Mouse (Mus musculus) monocyte, adult 5-6 weeks (primary cell): ENCODE data around the gene Ces1b. TPM values are rescaled to one million over a fixed set of nuclear protein-coding genes. Genes with fewer than 3 reads are reported as not detected.

Experiments
- ATAC-seq: fragments of 153-309, 156-312 bp; replicated peaks from 2 replicates; pipeline ENCODE4 v1.8.0; 2017; ENCODE audit warnings: mild to moderate bottlenecking; ENCODE audit not compliant: low TSS enrichment, insufficient number of reproducible peaks, severe bottlenecking, poor library complexity, low FRiP score
- total RNA-seq: library from RNA; stranded (forward); fragments of 200-1000, 200-491, 200-594 nt; gene quantifications from 3 replicates; pipeline ENCODE4 v1.2.3, GENCODE M21; 2017

The Ces1b gene
- total RNA-seq, 1 experiment from 2014 or later = not detected

DNA sequence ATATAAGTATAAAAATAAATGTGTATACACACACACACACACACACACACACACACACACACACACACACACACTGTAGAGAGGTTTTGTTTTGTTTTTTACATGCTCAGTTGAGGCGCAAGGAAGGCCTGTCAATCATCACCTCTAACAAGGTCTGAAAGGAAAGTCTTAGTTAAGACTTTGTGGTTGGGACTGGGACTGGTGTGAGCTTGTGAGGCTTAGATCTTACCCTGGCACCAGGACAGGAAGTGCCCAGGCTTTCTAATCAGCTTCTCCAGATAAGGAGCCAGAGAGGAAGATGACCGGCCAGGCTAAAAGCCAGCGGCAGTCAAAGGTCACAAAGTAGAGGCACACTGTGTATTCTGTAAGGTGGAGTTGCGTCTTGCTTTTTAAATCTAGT is 65.5 kb downstream of the Ces1b start:
- no peak for ATAC-seq

- ATAC-seq = no peak
Measured at GRCm38 (mm10) chr8:93012226-93012625, 67.6 kb downstream of the Ces1b start.

DNA sequence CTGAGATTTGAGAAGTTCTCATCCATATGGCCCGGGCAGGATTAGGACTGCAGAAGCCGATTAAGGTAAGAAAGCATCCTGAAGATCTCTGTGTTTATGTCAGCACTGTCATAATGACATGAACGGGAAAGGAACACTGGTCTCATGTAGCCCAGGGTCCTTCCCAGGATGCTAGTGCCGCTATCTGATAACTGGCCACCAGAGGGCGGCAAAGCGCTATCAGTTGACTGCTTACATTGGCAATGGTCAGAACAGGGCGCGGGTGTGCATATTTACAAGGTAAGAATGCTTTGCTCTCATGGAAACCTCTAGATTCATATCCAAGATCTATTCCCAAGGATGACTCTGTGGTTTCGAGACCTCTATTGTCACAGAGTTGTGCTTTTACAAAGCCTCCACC is 68.4 kb downstream of the Ces1b start:
- peak; percentile 68; the same call in 1 of the 2 replicates for ATAC-seq

- no peak for ATAC-seq
Measured at GRCm38 (mm10) chr8:93010286-93010685, 69.5 kb downstream of the Ces1b start.

Other genes with a start within 250 kb of the Ces1b start
- gene Lpcat2, start 224.7 kb downstream of the Ces1b start, total RNA-seq = 58.6 to 98.4 TPM (median 96.3 TPM) in 3 replicates
- 0.75 to 4.6 TPM (median 2.7 TPM) in 3 replicates for gene Capns2, start 178.6 kb downstream of the Ces1b start, total RNA-seq
- gene Slc6a2, start 119.9 kb downstream of the Ces1b start, total RNA-seq = 0.19 TPM in 1 of 3 replicates, not detected in the others
- 0.29 TPM in 1 of 3 replicates, not detected in the others for gene Ces1a, start 31.8 kb downstream of the Ces1b start, total RNA-seq
- 0.29 TPM in 1 of 3 replicates, not detected in the others for gene Ces1c, start 51.3 kb upstream of the Ces1b start, total RNA-seq
- gene Ces1d, start 117.8 kb upstream of the Ces1b start, total RNA-seq = not detected in 3 replicates
- gene Ces1e, start 149.6 kb upstream of the Ces1b start, total RNA-seq = not detected in 3 replicates
- not detected in 3 replicates for gene Ces1f, start 199.7 kb upstream of the Ces1b start, total RNA-seq